Mouse (Mus musculus): ENCODE results near the gene 4933430I17Rik. TPM values are rescaled to one million over a fixed set of nuclear protein-coding genes. Genes with fewer than 3 reads are reported as not detected.

4933430I17Rik gene
- polyA plus RNA-seq, 1 experiment from 2014 or later: 0.19 TPM

DNA sequence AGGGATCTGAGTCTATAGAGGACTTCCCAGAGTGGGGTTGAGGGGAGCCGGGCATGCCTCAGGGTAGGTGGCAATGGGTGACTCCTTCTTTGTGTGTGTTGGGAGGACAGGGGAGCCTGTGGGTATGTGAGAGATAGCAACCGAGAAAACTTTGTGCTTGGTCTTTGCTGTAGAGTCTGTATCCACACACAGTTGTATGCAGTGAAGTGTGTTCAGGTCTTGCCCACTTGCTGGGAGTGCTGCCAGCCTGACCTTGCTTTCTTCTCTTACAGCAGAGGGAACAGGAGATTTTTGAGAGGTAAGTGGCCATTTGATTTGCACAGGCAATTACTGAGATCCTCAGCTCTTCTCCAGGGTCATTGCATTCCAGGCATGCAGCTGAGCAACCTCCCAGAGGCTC is 37.3 kb upstream of the 4933430I17Rik start:
- H3K9me3 ChIP-seq: no peaks in the 10 kb centered on the region
- H3K36me3 ChIP-seq: no peaks in the 10 kb centered on the region
- no peak overlapping the region for H3K9ac ChIP-seq
- no peak overlapping the region for H3K4me2 ChIP-seq
- no peaks in the 10 kb centered on the region for H3K27me3 ChIP-seq (replicated peaks)
- no peak overlapping the region for H3K27ac ChIP-seq
- WGBS: 94% methylated on average over 2 of the region's 2 CpGs
- H3K4me1 ChIP-seq: no peaks in the 10 kb centered on the region; the same call in 1 of the 2 replicates
- ATAC-seq (ENCODE audit: insufficient read depth, low FRiP score, low read depth): no peak
- no peak overlapping the region for H3K4me3 ChIP-seq (replicated peaks)

DNA sequence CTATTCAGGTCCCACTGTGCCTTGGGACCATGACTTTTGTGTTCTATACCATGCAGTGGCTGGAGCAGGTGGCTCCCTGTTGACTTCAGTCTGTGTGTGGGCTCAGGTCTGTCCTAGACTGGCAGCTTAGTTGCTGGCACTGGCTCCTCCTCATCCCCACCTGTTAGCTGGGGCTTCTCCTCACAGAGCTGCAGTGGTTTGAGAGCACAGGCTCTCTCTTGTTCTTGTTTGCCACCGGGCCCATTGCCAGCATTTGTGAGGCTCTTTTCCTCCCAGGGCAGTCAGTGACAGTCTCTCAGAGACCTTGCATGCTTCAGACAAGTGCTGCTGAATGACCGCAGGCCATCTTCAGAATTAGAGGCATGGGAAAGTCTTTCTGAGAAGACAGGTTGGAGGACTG is 32.5 kb upstream of the 4933430I17Rik start:
- ATAC-seq (ENCODE audit: insufficient read depth, low FRiP score, low read depth): no peak
- H3K36me3 ChIP-seq: 0 out of 2 replicates have a peak, but pooled peaks cover 2% of the 10 kb centered on the region
- H3K4me1 ChIP-seq: no peaks in the 10 kb centered on the region
- H3K4me2 ChIP-seq: no peak overlapping the region
- no peak overlapping the region for H3K9ac ChIP-seq
- H3K27ac ChIP-seq: no peak overlapping the region
- H3K27me3 ChIP-seq (replicated peaks): no peaks in the 10 kb centered on the region
- no peaks in the 10 kb centered on the region for H3K9me3 ChIP-seq
- H3K4me3 ChIP-seq (replicated peaks): no peak overlapping the region
- WGBS: 70% methylated on average over 2 of the region's 2 CpGs

DNA sequence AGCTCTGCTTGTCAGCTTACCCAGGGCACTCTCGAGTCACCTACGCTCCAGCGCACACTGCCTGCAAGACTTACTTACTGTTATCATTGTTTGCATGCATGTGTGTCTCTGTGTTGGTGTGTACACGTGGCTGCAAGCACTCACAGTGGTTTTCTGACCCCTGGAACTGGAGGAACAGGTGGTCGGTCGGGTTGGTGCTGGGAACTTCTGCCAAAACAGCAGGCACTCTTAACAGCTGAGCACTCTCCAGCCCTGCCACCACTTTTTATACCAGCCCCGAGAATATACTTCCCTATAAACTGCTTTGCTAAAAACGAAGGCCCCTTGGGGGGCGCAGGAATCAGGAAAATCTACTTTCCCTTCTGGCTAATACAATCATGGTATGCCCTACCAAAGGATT is 30.9 kb upstream of the 4933430I17Rik start:
- Histone ChIP-seq H3K36me3 (peaks cover 13% of the 10 kb centered on the region; the same call in 1 of the 2 replicates), H3K27ac (no peak overlapping the region)
- no peak for ATAC-seq (ENCODE audit: insufficient read depth, low FRiP score, low read depth)

DNA sequence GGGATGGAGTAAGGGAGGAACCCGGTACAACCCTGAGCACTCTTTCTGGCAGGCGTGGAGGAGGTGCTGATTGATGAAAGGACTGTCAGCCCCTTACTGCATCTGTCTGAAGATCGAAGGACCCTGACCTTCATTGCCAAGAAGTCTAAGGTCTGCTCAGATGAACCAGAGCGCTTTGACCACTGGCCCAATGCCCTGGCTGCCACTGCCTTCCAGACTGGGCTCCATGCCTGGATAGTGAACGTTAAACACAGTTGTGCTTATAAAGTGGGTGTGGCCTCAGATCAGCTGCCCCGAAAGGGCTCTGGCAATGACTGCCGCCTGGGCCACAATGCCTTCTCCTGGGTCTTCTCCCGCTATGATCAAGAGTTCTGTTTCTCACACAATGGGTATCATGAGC is 29.2 kb upstream of the 4933430I17Rik start:
- no peak overlapping the region for H3K27ac ChIP-seq
- no peak for ATAC-seq (ENCODE audit: insufficient read depth, low FRiP score, low read depth)
- 69% methylated on average over 8 of the region's 8 CpGs for WGBS
- H3K4me2 ChIP-seq: no peak overlapping the region
- peaks cover 22% of the 10 kb centered on the region; the same call in 1 of the 2 replicates for H3K36me3 ChIP-seq
- no peaks in the 10 kb centered on the region for H3K27me3 ChIP-seq (replicated peaks)
- no peak overlapping the region for H3K9ac ChIP-seq
- no peak overlapping the region for H3K4me3 ChIP-seq (replicated peaks)
- H3K9me3 ChIP-seq: no peaks in the 10 kb centered on the region
- H3K4me1 ChIP-seq: 0 out of 2 replicates have a peak, but pooled peaks cover 5% of the 10 kb centered on the region

More for the DNA sequence above, 30.9 kb upstream of the 4933430I17Rik start:
- Histone ChIP-seq H3K4me3 (replicated peaks) (no peak overlapping the region), H3K9ac (no peak overlapping the region), H3K9me3 (no peaks in the 10 kb centered on the region), H3K4me2 (no peak overlapping the region), H3K27me3 (replicated peaks) (no peaks in the 10 kb centered on the region), H3K4me1 (0 out of 2 replicates have a peak, but pooled peaks cover 3% of the 10 kb centered on the region)
- 68% methylated on average over 9 of the region's 9 CpGs for WGBS

DNA sequence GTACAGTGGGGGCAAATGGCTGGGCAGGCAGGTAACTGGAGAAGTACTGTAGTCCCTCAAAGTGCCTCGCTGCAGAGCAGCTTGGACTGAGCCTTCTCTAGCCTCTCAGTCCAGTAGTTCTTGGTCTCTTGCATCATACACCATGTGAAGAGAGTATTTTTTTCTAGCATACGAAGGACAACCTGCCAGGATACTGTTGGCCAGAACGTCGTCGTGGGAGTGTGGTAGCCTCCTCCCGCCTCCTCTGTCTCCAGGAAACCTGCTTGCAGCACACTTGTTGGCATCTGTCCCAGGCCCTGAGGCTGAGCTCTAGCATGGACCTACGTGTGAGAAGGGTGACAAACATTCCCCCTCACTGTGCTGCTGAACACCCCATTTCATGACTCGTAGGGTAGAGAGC is 28.4 kb upstream of the 4933430I17Rik start:
- Histone ChIP-seq H3K4me3 (replicated peaks) (no peak overlapping the region), H3K27ac (no peak overlapping the region), H3K9me3 (no peaks in the 10 kb centered on the region), H3K27me3 (replicated peaks) (no peaks in the 10 kb centered on the region), H3K36me3 (peaks cover 22% of the 10 kb centered on the region; the same call in 1 of the 2 replicates), H3K4me1 (0 out of 2 replicates have a peak, but pooled peaks cover 7% of the 10 kb centered on the region), H3K9ac (no peak overlapping the region), H3K4me2 (no peak overlapping the region)
- ATAC-seq (ENCODE audit: insufficient read depth, low FRiP score, low read depth): peak; percentile 29; the same call in 1 of the 2 replicates
- 53% methylated on average over 8 of the region's 8 CpGs for whole genome bisulfite sequencing

DNA sequence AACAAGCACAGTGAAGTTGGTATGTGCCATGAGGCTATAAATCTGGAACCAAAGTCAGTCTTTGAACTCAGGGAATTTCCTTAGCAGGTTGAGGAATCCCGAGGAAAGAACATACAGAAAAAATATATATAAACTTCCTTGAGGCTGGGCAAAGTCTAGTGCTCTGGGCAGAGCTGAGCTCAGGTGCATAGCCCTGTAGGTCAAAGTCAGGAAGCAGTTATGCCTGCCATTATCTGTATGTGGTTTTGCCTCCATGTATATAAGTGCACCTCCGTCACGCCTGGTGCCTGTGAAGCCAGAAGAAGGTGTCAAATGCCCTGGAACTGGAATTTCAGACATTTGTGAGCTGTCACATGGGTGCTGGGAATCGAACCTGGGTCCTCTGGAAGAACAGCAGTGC is 24.4 kb upstream of the 4933430I17Rik start:
- no peak for ATAC-seq (ENCODE audit: insufficient read depth, low FRiP score, low read depth)
- H3K36me3 ChIP-seq: peaks cover 22% of the 10 kb centered on the region; the same call in 1 of the 2 replicates
- H3K27me3 ChIP-seq (replicated peaks): no peaks in the 10 kb centered on the region
- peak overlapping the region; percentile 78; the same call in 1 of the 2 replicates for H3K4me2 ChIP-seq
- 75% methylated on average over 4 of the region's 4 CpGs for WGBS
- H3K4me1 ChIP-seq: peaks cover 11% of the 10 kb centered on the region
- peak overlapping the region; percentile 62; the same call in 1 of the 2 replicates for H3K27ac ChIP-seq
- H3K4me3 ChIP-seq (replicated peaks): peak overlapping the region; percentile 16; the same call in 1 of the 2 replicates
- H3K9me3 ChIP-seq: no peaks in the 10 kb centered on the region
- H3K9ac ChIP-seq: no peak overlapping the region

DNA sequence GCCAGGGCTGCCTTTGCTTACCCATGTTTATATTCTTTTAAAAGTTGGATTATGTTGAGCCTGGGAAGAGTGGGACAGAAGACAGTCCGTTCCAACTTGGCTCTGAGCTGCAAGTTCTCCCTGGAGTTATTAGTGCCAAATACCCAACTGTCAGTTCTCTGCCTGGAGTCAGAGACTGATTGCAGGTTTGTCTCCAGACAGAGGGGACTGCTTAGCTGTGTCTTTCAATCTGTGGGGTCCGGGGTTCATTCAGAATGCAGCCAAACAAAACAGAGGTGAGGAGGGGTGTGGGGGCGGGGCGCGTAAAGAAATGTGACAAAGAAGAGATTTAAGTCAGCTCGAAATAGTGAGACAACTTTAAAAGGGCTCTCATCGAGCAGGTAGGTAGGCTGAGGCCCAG is 23.6 kb upstream of the 4933430I17Rik start:
- Histone ChIP-seq H3K4me1 (peaks cover 11% of the 10 kb centered on the region), H3K9me3 (no peaks in the 10 kb centered on the region), H3K4me3 (replicated peaks) (peak overlapping the region; percentile 84), H3K27me3 (replicated peaks) (no peaks in the 10 kb centered on the region), H3K36me3 (peaks cover 20% of the 10 kb centered on the region; the same call in 1 of the 2 replicates), H3K4me2 (peak overlapping the region; percentile 78), H3K27ac (peak overlapping the region; percentile 90), H3K9ac (peak overlapping the region; percentile 59; the same call in 1 of the 2 replicates)
- ATAC-seq (ENCODE audit: insufficient read depth, low FRiP score, low read depth): no peak
- WGBS: 0% methylated on average over 7 of the region's 7 CpGs

DNA sequence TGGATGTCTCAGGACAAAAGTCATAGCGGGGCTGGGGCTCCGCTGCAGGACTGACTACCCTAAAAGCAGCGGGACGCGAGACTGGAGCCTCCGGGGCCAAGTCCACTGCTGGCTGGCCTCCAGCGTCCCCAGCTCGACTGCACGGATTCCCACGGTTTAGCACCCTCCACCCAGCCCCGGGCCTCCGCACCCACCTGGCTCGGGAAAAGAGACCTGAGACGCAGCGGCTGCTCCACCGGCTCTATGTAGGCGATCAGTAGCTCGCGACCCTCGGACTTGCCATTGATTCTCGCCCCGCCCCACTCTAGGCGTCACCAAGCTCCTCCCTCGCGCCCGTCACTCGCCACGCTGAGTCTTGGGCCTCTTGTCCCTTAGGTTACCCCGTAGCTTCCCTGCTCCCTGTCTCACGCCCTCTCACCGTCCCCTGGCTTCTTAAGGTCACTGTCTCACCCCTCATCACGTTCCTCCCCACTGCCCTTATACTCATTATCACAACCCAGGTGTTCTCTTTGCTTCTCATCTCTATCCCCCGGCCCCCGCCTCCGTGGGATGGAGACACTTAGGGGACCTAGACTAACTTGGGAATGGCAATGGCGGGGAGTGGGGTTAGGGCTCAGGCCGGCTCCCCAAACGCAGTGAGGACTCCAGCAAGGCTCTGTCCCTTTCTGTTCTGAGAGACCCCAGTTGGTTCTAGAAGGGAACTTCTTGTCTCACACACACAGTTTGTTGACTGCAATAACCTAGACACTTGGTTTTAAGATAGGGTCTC is 23.0 kb upstream of the 4933430I17Rik start:
- H3K27me3 ChIP-seq (replicated peaks): no peaks in the 10 kb centered on the region
- peak; percentile 89 for ATAC-seq (ENCODE audit: insufficient read depth, low FRiP score, low read depth)
- peak overlapping the region; percentile 84 for H3K4me3 ChIP-seq (replicated peaks)
- H3K9ac ChIP-seq: peak overlapping the region; percentile 59; the same call in 1 of the 2 replicates
- H3K4me1 ChIP-seq: peaks cover 11% of the 10 kb centered on the region
- H3K4me2 ChIP-seq: peak overlapping the region; percentile 78
- 2% methylated on average over 38 of the region's 38 CpGs for WGBS
- no peaks in the 10 kb centered on the region for H3K9me3 ChIP-seq
- peak overlapping the region; percentile 90 for H3K27ac ChIP-seq
- H3K36me3 ChIP-seq: peaks cover 24% of the 10 kb centered on the region; the same call in 1 of the 2 replicates

DNA sequence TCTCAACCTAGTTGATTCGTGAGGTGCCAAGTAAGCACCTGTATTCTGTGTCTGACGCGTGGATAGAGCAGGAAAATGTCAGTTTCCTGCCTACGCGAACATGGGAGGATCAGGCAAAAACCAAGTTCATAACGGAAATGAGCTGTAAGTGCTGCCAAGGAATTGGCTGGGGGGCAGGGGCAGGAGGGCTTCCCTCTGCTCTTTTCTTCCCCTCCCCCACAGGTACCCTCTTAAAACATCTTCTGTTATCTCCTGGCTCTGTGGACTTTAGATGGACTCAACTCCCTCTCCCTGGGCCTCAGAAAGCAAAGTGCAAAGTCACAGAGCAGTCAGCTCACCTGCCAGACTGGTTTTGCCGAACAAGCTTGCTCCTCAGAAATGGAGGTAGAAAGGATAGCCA is 22.2 kb upstream of the 4933430I17Rik start:
- no peak overlapping the region for H3K4me2 ChIP-seq
- ATAC-seq (ENCODE audit: insufficient read depth, low FRiP score, low read depth): peak; percentile 15; the same call in 1 of the 2 replicates
- peaks cover 28% of the 10 kb centered on the region; the same call in 1 of the 2 replicates for H3K36me3 ChIP-seq
- WGBS: 55% methylated on average over 7 of the region's 7 CpGs
- no peaks in the 10 kb centered on the region for H3K27me3 ChIP-seq (replicated peaks)
- no peak overlapping the region for H3K9ac ChIP-seq
- peaks cover 11% of the 10 kb centered on the region for H3K4me1 ChIP-seq
- no peaks in the 10 kb centered on the region for H3K9me3 ChIP-seq
- peak overlapping the region; percentile 90 for H3K27ac ChIP-seq
- no peak overlapping the region for H3K4me3 ChIP-seq (replicated peaks)

DNA sequence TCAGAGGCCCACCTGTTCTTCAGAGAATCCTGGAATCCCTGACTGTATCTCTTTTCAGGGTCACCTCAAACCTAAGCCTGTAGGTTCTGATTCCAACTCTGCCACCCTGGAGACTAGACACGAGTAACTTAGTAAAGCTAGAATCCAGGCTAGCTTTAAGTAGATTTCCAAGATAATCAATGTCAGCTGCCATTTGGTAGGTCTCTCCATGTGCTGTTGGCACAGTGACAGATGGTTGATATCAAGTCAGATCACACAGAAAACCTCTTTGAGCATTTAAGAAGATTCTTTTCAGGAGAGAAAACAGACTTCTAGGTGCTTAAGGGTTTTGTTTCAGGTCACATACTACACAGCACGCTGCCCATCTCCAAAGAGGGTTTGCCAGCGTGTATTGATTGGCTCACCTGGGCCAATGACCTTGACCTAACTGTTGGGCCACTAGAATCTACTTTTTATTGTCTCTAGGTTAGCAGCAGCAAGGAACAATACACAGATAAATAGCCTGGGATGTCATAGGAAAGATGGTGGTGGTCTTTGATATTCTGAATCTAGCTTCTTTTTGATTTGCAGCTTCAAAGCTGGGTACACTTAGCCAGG is 21.7 kb upstream of the 4933430I17Rik start, which contains the start of gene Hdhd3:
TSS of gene Hdhd3 (minus strand) at position 94 of the 597 bp plus-strand sequence.
- H3K9ac ChIP-seq: no peak within 1 kb of the TSS; the same call in 1 of the 2 replicates
- WGBS: 69% methylated on average over 3 of the region's 3 CpGs
- ATAC-seq (ENCODE audit: insufficient read depth, low FRiP score, low read depth): no peak
- H3K9me3 ChIP-seq: no peaks in the 10 kb centered on the region
- peaks cover 11% of the 10 kb centered on the region for H3K4me1 ChIP-seq
- H3K27ac ChIP-seq: peak within 1 kb of the TSS; percentile 90
- H3K36me3 ChIP-seq: peaks cover 23% of the 10 kb centered on the region; the same call in 1 of the 2 replicates
- peak within 1 kb of the TSS; percentile 84 for H3K4me3 ChIP-seq (replicated peaks)
- peak within 1 kb of the TSS; percentile 78 for H3K4me2 ChIP-seq
- H3K27me3 ChIP-seq (replicated peaks): no peaks in the 10 kb centered on the region

DNA sequence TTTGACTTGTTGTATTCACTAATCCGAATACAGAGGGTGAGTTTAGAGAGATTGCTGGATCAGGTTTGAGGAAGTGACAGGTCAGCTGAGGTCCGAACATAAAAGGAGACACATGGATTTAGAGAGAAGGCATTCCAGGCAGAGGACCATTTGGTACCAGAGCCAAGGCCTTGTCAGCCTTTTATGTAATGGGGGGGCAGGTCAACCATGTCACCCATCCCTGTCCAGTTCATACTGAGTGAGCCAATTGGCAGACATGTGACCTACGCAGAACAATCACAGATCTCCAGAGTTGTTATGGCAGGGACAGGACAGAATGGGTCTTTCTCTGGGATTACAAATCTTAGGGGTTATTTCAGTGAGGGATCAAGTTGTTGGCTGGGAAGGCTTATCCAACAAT is 19.2 kb upstream of the 4933430I17Rik start:
- H3K27me3 ChIP-seq (replicated peaks): no peaks in the 10 kb centered on the region
- H3K4me3 ChIP-seq (replicated peaks): no peak overlapping the region
- peaks cover 33% of the 10 kb centered on the region for H3K36me3 ChIP-seq
- WGBS: 86% methylated on average over 3 of the region's 3 CpGs
- H3K9me3 ChIP-seq: no peaks in the 10 kb centered on the region
- no peak for ATAC-seq (ENCODE audit: insufficient read depth, low FRiP score, low read depth)
- H3K4me2 ChIP-seq: no peak overlapping the region
- peaks cover 5% of the 10 kb centered on the region for H3K4me1 ChIP-seq
- no peak overlapping the region for H3K9ac ChIP-seq
- H3K27ac ChIP-seq: no peak overlapping the region

DNA sequence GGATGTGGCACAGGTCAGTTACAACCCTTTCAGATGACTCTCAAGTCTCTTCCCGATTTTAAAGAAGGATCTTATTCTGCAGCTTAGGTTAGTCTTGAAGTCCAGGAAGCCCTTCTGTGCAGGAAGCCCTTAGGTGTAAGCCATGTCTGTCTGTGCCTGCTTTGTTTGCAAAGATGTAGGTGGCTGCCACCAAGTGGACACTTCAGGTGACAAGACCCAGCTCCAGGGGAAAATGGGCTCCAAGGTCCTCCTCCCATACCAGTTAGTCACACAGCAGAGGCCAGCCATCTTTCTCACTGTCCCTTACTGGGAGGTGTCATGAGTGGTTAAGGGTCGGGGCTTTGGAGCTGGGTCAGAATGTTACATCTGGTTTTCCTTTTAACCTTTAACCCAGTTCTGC is 18.4 kb upstream of the 4933430I17Rik start:
- no peak overlapping the region for H3K9ac ChIP-seq
- ATAC-seq (ENCODE audit: insufficient read depth, low FRiP score, low read depth): no peak
- no peaks in the 10 kb centered on the region for H3K27me3 ChIP-seq (replicated peaks)
- H3K9me3 ChIP-seq: no peaks in the 10 kb centered on the region
- peaks cover 4% of the 10 kb centered on the region for H3K4me1 ChIP-seq
- no peak overlapping the region for H3K4me2 ChIP-seq
- H3K27ac ChIP-seq: no peak overlapping the region
- H3K36me3 ChIP-seq: peaks cover 40% of the 10 kb centered on the region
- H3K4me3 ChIP-seq (replicated peaks): no peak overlapping the region
- WGBS: 56% methylated on average over 2 of the region's 2 CpGs
